Mouse (Mus musculus): ENCODE data around the gene Il25. TPM values are rescaled to one million over a fixed set of nuclear protein-coding genes. Genes with fewer than 3 reads are reported as not detected.

The Il25 gene
- total RNA-seq, 2 experiments from 2014 or later: not detected

GRCm38 (mm10) chr14:54912109-54912850, 20.2 kb upstream of the Il25 start:
- Histone ChIP-seq H3K4me3 (peak overlapping the region; percentile 90), H3K27ac (peak overlapping the region; percentile 86)
- DNase-seq: peak; percentile 37
- no peak for TF ChIP-seq CTCF (IDR thresholded peaks at IDR 0.05)
- intact Hi-C loops (cut with DNase I): no loop called here

DNA sequence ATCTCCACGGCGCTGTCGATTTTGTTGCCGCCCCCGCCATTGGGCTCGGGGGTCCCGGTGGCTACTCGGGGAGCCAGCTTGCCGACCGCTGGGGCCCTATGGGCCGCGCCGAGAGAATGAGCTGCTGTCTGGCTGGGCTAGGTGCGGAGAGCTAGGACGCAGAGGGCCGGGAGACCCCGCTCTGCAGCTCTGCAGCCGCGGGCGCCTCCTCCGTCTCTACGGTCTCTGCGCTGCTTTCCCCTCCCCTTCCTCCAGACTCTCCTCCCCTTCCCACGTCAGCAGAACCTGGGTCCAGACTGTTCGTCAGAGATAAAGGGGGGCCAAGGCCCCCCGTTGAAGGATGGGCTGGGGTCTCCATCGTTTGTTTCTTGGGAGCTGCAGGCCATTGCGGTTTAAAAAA, 19.6 kb upstream of the Il25 start, which contains the start of gene Slc22a17:
Gene Slc22a17, minus strand, starts transcription at position 247 of the 400 bp plus-strand sequence.
- Histone ChIP-seq H3K27ac (peak within 1 kb of the TSS; percentile 86), H3K4me3 (peak within 1 kb of the TSS; percentile 90)
- intact Hi-C loops (cut with DNase I): no loop called here
- DNase-seq: peak; percentile 75
- no peak for TF ChIP-seq CTCF (IDR thresholded peaks at IDR 0.05)

- no peak for DNase-seq
- no peak for TF ChIP-seq CTCF (IDR thresholded peaks at IDR 0.05)
- Histone ChIP-seq H3K4me3 (peak overlapping the region; percentile 90), H3K27ac (peak overlapping the region; percentile 86)
- intact Hi-C loops (cut with DNase I): no loop called here
Measured at GRCm38 (mm10) chr14:54913343-54913742, 19.2 kb upstream of the Il25 start.

DNA sequence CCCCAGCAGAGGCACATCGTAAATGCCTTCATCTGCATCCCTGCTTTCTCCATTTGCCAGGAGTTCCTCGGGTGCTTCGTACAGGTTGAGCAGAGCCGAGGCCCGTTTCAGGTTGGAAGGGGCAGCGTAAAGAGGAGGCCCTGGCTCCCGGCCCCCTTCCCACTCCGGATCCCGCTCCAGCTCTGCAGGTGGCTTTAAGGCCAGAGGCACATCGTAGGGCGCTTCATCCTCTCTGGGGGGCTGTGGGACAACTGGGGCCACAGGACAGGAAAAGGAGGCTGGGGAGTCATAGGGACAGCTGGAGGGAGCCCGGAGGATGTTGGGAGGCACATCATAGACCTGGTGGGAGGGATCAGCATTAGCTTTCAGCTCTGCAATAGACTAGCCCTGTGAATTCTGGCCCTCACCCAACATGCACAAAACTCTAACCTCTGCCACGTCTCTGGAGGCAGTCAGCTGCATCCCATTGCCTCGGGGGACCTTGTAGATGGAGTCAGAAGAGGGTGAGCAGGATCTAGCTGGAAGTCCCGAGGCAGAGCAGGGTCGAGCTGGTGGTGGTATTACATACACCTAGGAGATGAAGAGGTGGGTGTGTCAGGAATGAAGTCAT, 12.3 kb upstream of the Il25 start:
- TF ChIP-seq CTCF (IDR thresholded peaks at IDR 0.05): no peak
- Histone ChIP-seq H3K4me3 (no peak overlapping the region), H3K27ac (no peak overlapping the region)
- intact Hi-C loops (cut with DNase I): no loop called here
- no peak for DNase-seq

- H3K4me3 ChIP-seq: peak overlapping the region; percentile 77
- intact Hi-C loops (cut with DNase I): no loop called here
Measured at GRCm38 (mm10) chr14:54924641-54925348, 7.7 kb upstream of the Il25 start.

GRCm38 (mm10) chr14:54925349-54926342, 6.8 kb upstream of the Il25 start, which contains the start of gene Efs:
Gene Efs, minus strand, starts transcription at chr14:54926126.
- TF ChIP-seq CTCF (IDR thresholded peaks at IDR 0.05): no peak
- H3K4me3 ChIP-seq: peak within 1 kb of the TSS; percentile 77
- peak; percentile 81 for DNase-seq
- peak within 1 kb of the TSS; percentile 89 for H3K27ac ChIP-seq
- intact Hi-C loops (cut with DNase I): no loop called here

More at GRCm38 (mm10) chr14:54924641-54925348, 7.7 kb upstream of the Il25 start:
- DNase-seq: peak; percentile 75
- no peak for TF ChIP-seq CTCF (IDR thresholded peaks at IDR 0.05)
- H3K27ac ChIP-seq: peak overlapping the region; percentile 89

- peak; percentile 73 for DNase-seq
- H3K4me3 ChIP-seq: peak overlapping the region; percentile 77
- TF ChIP-seq CTCF (IDR thresholded peaks at IDR 0.05): no peak
- peak overlapping the region; percentile 89 for H3K27ac ChIP-seq
- intact Hi-C loops (cut with DNase I): no loop called here
Measured at GRCm38 (mm10) chr14:54926401-54927158, 5.9 kb upstream of the Il25 start.

- Histone ChIP-seq H3K4me3 (peak overlapping the region; percentile 77), H3K27ac (peak overlapping the region; percentile 89)
- no peak for DNase-seq
- intact Hi-C loops (cut with DNase I): no loop called here
- TF ChIP-seq CTCF (IDR thresholded peaks at IDR 0.05): no peak
Measured at GRCm38 (mm10) chr14:54927296-54927695, 5.2 kb upstream of the Il25 start.

DNA sequence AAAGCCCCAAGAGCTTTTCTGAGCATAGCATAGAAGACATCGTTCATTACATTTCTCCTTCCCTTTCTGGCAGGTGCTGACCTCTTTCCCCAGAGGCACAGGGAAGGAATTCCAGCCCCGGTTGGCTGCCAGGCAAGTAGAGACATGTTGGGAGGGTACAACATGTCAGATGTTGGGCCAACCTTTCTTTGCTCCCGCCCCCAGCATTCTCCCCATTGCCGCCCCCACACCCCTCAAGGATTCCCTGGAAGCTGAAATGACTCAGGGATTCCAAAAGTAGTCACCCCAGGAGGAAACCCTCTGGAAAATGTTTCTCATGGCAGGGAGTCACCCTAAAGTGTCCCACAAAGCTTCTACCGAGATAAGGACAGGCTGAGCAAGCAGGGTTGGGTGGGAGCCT, 2.7 kb upstream of the Il25 start:
- no peak for TF ChIP-seq CTCF (IDR thresholded peaks at IDR 0.05)
- H3K4me3 ChIP-seq: no peak overlapping the region
- intact Hi-C loops (cut with DNase I): no loop called here
- no peak overlapping the region for H3K27ac ChIP-seq
- no peak for DNase-seq

DNA sequence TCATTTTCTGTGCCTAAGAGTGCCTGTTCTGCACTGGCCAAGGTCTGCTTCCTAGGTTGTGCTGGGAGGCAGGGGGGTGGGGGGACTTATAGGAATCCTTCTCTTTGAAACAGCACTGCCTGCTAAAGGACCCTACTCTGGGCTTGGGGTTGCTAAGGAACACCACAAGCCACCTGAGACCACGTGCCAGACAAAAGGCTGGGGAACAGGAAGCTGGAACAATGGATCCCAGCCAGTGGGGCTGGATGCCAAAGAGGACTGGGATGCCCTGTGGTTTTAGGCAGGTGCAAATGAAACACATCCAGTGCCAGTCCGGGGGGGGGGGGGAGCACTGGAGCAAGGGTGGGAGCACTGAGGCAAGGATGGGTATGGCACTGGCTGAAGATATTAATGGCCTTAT, 2.1 kb upstream of the Il25 start:
- Histone ChIP-seq H3K27ac (no peak overlapping the region), H3K4me3 (no peak overlapping the region)
- TF ChIP-seq CTCF (IDR thresholded peaks at IDR 0.05): no peak
- intact Hi-C loops (cut with DNase I): no loop called here
- DNase-seq: no peak

Data from gastrocnemius, adult 2 months (tissue).